Mouse (Mus musculus): ENCODE measurements around the gene Ogdh. TPM values are rescaled to one million over a fixed set of nuclear protein-coding genes. Genes with fewer than 3 reads are reported as not detected.
"Not testable (repeated sequence)": the region's sequence is repeated elsewhere in the genome, so short reads cannot be mapped to it uniquely, and the experiment has no call there.

The Ogdh gene
- polyA plus RNA-seq (2015; fragmentation: Nextera tagmentation; extraction: Ambion mirVana): 99.5 and 99.6 TPM in 2 replicates

DNA sequence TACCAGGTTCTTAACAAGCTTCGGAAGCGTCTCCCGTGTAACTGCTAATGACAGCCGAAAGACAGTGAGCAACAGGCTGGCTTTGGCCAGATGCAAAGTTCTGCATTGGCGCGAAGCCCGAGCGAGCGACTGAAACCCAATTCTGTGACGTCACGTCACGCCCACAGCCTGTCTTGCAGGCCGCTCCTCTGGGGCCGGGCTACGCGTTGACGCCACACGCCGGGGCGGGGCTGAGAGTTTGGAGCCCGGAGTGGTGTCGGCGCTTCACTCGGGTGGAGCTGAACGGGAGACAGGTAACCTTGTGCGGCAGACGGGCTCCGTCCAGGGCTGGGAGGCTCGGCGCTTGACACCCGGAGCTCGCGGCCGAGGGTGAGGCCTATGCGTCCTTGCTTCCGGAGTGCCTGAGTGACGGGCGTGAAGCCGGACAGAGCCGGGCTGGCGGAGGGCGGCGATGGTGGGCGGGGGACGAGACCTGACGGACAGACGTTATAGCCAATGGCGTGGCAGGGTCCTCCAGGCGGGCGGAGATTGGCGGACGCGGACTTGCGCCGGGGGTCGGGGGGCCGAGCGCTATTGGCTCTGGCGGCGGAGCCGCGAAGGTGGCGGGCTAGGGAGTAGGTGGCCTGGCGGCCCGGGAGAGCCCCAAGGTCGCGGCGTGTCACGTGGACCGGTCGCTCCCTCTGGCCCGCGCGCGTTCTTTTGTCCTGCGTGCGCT is at the start of gene Ogdh:
Gene Ogdh, plus strand, starts transcription at position 233 of the 715 bp plus-strand sequence.
- H3K9ac ChIP-seq (replicated peaks; ENCODE audit: low read depth, low read length): peak within 1 kb of the TSS; percentile 72
- under 1% methylated on average over 77 of the region's 77 CpGs for WGBS
- H3K9me3 ChIP-seq (ENCODE audit: control insufficient read depth, low read length): no peaks in the 10 kb centered on the region
- H3K4me1 ChIP-seq (replicated peaks; ENCODE audit: control insufficient read depth, insufficient read depth, low read length): peaks cover 11% of the 10 kb centered on the region
- H3K4me2 ChIP-seq (ENCODE audit: low read length): peak within 1 kb of the TSS; percentile 49
- ATAC-seq: peak; percentile 97
- no peaks in the 10 kb centered on the region for H3K27me3 ChIP-seq (replicated peaks; ENCODE audit: control insufficient read depth, insufficient read depth, low read length)
- H3K4me3 ChIP-seq (replicated peaks; ENCODE audit: low read length): peak within 1 kb of the TSS; percentile 90
- H3K27ac ChIP-seq (ENCODE audit: low read length): peak within 1 kb of the TSS; percentile 90
- no peaks in the 10 kb centered on the region for H3K36me3 ChIP-seq (ENCODE audit: control insufficient read depth, insufficient read depth)

DNA sequence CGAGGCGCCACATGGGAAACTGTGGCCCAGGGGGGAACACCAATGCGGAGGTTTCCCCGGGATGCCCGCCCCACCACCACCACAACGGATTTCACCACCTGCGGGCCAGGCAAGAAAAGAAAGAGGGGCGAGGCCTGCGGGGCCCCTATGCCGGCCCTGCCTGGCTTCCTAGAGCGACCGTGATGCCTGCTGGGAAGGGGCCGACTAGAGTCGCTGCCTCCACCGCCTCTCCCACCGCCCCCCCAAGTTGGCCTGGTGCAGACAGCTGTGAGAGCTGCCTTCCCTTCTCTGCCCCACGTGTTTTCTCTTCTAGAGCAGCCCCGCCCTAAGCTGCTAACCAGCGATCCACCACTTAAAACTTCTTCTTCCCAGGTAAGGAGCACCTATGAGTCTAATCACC is 46.7 kb upstream of the Ogdh start:
- no peak for ATAC-seq

DNA sequence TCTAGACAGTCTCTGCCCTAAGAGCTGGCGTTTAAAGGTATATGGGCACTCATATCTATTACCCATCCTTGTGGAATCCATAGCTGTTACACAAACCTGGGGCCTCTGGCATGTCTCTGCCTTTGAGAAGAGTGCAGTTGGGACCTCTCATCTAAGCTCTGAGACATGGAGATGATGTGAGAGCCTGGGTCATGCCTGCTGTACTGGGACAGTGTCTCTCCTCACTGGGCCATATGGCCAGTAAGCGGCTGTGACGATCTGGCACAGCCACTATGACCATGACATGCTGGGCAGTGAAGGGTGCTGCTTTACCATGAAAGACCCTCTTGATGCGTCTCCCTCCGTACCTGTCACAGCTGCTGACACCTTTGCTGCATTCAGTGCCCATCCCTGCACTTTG is 39.2 kb upstream of the Ogdh start:
- WGBS: 89% methylated on average over 5 of the region's 5 CpGs
- Histone ChIP-seq H3K4me3 (replicated peaks; ENCODE audit: low read length) (no peak overlapping the region), H3K9me3 (ENCODE audit: control insufficient read depth, low read length) (no peaks in the 10 kb centered on the region), H3K27me3 (replicated peaks; ENCODE audit: control insufficient read depth, insufficient read depth, low read length) (no peaks in the 10 kb centered on the region), H3K4me1 (replicated peaks; ENCODE audit: control insufficient read depth, insufficient read depth, low read length) (no peaks in the 10 kb centered on the region), H3K9ac (replicated peaks; ENCODE audit: low read depth, low read length) (no peak overlapping the region), H3K27ac (ENCODE audit: low read length) (no peak overlapping the region), H3K4me2 (ENCODE audit: low read length) (no peak overlapping the region), H3K36me3 (ENCODE audit: control insufficient read depth, insufficient read depth) (no peaks in the 10 kb centered on the region)
- no peak for ATAC-seq

More for the DNA sequence above, 46.7 kb upstream of the Ogdh start:
- Histone ChIP-seq H3K9ac (replicated peaks; ENCODE audit: low read depth, low read length) (no peak overlapping the region), H3K27me3 (replicated peaks; ENCODE audit: control insufficient read depth, insufficient read depth, low read length) (no peaks in the 10 kb centered on the region), H3K36me3 (ENCODE audit: control insufficient read depth, insufficient read depth) (no peaks in the 10 kb centered on the region), H3K4me2 (ENCODE audit: low read length) (no peak overlapping the region), H3K4me3 (replicated peaks; ENCODE audit: low read length) (no peak overlapping the region), H3K27ac (ENCODE audit: low read length) (no peak overlapping the region), H3K4me1 (replicated peaks; ENCODE audit: control insufficient read depth, insufficient read depth, low read length) (no peaks in the 10 kb centered on the region), H3K9me3 (ENCODE audit: control insufficient read depth, low read length) (no peaks in the 10 kb centered on the region)
- 53% methylated on average over 18 of the region's 19 CpGs for whole genome bisulfite sequencing

DNA sequence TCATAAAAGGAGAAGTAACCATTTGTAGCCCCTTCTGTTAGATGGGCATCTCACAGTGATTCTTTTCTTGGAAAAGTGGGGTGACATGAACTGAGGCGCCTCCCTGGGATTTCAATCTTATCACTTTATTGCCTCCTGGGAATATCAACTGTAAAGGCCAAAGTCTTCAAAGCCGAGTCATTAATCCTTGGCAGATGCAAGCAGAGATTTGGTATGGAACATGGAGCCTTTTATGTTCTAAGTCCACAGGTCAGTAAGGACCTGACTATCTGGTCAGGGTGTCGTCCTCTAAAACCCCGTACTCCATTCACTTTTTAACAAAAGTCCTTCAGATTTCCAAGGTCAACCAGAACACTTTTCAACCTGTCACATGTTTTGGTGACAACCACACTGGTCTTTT is 38.6 kb upstream of the Ogdh start:
- Histone ChIP-seq H3K4me1 (replicated peaks; ENCODE audit: control insufficient read depth, insufficient read depth, low read length) (no peaks in the 10 kb centered on the region), H3K4me3 (replicated peaks; ENCODE audit: low read length) (no peak overlapping the region), H3K27ac (ENCODE audit: low read length) (no peak overlapping the region), H3K9me3 (ENCODE audit: control insufficient read depth, low read length) (no peaks in the 10 kb centered on the region), H3K27me3 (replicated peaks; ENCODE audit: control insufficient read depth, insufficient read depth, low read length) (no peaks in the 10 kb centered on the region), H3K36me3 (ENCODE audit: control insufficient read depth, insufficient read depth) (0 out of 2 replicates have a peak, but pooled peaks cover 1% of the 10 kb centered on the region), H3K4me2 (ENCODE audit: low read length) (no peak overlapping the region), H3K9ac (replicated peaks; ENCODE audit: low read depth, low read length) (no peak overlapping the region)
- no peak for ATAC-seq
- WGBS: 91% methylated on average over 4 of the region's 4 CpGs

DNA sequence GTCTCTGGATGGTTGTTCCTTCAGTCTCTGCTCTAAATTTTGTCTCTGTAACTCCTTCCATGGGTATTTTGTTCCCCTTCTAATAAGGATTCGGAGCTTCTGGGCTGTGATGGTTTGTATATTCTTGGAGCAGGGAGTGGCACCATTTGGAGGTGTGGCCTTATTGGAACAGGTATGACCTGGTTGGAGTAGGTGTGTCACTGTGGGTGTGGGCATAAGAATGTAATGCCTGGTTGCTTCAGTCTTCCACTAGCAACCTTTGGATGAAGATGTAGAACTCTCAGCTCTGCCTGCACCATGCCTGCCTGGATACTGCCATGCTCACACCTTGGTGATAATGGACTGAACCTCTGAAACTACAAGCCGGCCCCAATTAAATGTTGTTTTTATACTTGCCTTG is 36.8 kb upstream of the Ogdh start:
- H3K4me2 ChIP-seq (ENCODE audit: low read length); H3K27me3 ChIP-seq (replicated peaks; ENCODE audit: control insufficient read depth, insufficient read depth, low read length); H3K27ac ChIP-seq (ENCODE audit: low read length); H3K9me3 ChIP-seq (ENCODE audit: control insufficient read depth, low read length); ATAC-seq; H3K9ac ChIP-seq (replicated peaks; ENCODE audit: low read depth, low read length); H3K4me1 ChIP-seq (replicated peaks; ENCODE audit: control insufficient read depth, insufficient read depth, low read length); H3K4me3 ChIP-seq (replicated peaks; ENCODE audit: low read length): not testable (repeated sequence)
- H3K36me3 ChIP-seq (ENCODE audit: control insufficient read depth, insufficient read depth): peaks cover 17% of the 10 kb centered on the region
- WGBS: 93% methylated on average over 2 of the region's 2 CpGs

DNA sequence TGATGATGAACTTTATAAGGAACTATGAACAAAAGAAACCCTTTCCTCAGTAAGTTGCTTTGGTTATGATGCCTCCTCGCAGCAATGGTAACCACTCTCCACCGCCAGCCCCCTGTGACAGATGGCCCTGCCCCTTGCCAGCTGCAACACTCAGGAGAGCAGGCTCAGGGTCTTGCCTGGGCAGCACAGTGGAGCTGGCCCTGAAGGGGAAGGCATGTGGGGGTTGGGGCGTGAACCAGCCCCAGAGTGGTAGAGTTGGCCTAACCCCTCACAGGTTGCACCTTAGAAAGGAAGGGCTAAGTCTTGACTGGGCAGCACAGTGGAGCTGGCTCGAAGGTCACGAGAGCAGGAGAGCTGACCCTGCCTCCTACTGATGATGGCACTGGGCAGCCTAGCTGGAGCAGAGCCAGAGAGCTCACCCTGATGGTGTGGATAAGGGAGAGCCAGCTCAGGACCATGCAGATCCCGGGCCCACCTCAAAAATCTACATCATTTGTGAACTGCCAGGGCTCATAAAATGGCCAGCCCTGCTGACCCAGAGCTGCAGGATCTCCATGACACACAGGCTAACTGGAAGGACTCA is 34.9 kb upstream of the Ogdh start:
- Histone ChIP-seq H3K4me1 (replicated peaks; ENCODE audit: control insufficient read depth, insufficient read depth, low read length) (no peaks in the 10 kb centered on the region), H3K4me3 (replicated peaks; ENCODE audit: low read length) (no peak overlapping the region), H3K27me3 (replicated peaks; ENCODE audit: control insufficient read depth, insufficient read depth, low read length) (no peaks in the 10 kb centered on the region), H3K9ac (replicated peaks; ENCODE audit: low read depth, low read length) (no peak overlapping the region), H3K27ac (ENCODE audit: low read length) (no peak overlapping the region), H3K36me3 (ENCODE audit: control insufficient read depth, insufficient read depth) (peaks cover 24% of the 10 kb centered on the region), H3K4me2 (ENCODE audit: low read length) (no peak overlapping the region), H3K9me3 (ENCODE audit: control insufficient read depth, low read length) (no peaks in the 10 kb centered on the region)
- peak; percentile 47; the same call in 1 of the 2 replicates for ATAC-seq
- WGBS: 70% methylated on average over 6 of the region's 6 CpGs

DNA sequence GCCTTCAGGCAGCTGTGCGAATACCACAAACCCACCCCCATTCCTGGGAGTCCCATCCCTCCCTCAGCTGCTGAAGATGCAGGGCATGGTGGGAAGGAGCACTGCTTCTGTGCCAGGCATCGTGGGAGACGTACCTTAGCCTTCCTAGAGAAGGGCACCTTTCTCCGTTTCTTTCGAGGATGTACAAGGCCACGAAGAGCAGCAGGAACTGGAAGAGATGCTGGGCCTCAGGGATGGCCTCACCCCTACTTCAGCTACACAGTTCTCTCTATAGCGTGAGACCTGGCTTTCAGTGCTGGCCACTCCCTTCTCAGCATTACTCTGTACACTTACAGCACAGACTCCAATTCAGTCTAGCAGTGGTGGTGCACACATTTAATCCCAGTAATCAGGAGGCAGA is 32.0 kb upstream of the Ogdh start:
- H3K27me3 ChIP-seq (replicated peaks; ENCODE audit: control insufficient read depth, insufficient read depth, low read length): no peaks in the 10 kb centered on the region
- 94% methylated on average over 7 of the region's 7 CpGs for WGBS
- H3K4me3 ChIP-seq (replicated peaks; ENCODE audit: low read length): no peak overlapping the region
- no peak overlapping the region for H3K27ac ChIP-seq (ENCODE audit: low read length)
- no peak overlapping the region for H3K9ac ChIP-seq (replicated peaks; ENCODE audit: low read depth, low read length)
- no peak for ATAC-seq
- no peak overlapping the region for H3K4me2 ChIP-seq (ENCODE audit: low read length)
- peaks cover 41% of the 10 kb centered on the region for H3K36me3 ChIP-seq (ENCODE audit: control insufficient read depth, insufficient read depth)
- H3K9me3 ChIP-seq (ENCODE audit: control insufficient read depth, low read length): no peaks in the 10 kb centered on the region
- H3K4me1 ChIP-seq (replicated peaks; ENCODE audit: control insufficient read depth, insufficient read depth, low read length): no peaks in the 10 kb centered on the region

DNA sequence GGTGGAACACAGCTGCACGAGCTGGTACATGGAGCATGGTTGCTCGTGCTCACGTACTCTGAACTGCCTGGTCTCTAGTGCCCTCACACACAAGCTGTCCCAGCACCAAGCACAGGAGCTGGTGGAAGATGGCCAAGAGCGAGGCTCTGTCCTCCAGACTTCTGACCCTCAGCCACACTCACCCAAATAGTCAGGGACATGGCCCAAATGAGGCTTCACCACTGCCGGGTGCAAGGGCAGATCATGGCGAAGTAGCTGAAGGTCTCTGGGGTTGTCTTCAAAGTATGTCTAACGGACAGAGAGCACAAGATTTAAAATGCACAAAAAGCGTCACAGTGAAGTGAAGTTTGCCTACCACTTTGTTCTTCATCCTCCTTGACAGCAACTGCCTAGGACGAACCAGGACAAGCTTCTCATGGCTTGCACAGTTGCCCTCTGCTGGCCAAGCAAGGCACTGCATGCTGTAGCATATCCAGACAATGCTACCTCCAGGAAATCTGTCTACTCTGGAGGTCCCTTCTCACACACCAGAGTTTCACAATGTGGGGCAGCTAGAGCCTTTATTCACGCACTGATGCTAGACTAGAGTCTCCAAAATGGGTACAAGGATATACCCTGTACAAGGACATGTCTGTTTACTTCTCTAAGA is 29.9 kb upstream of the Ogdh start:
- no peaks in the 10 kb centered on the region for H3K27me3 ChIP-seq (replicated peaks; ENCODE audit: control insufficient read depth, insufficient read depth, low read length)
- ATAC-seq: peak; percentile 72
- no peak overlapping the region for H3K4me3 ChIP-seq (replicated peaks; ENCODE audit: low read length)
- H3K4me1 ChIP-seq (replicated peaks; ENCODE audit: control insufficient read depth, insufficient read depth, low read length): peaks cover 4% of the 10 kb centered on the region
- peaks cover 58% of the 10 kb centered on the region for H3K36me3 ChIP-seq (ENCODE audit: control insufficient read depth, insufficient read depth)
- no peak overlapping the region for H3K4me2 ChIP-seq (ENCODE audit: low read length)
- no peaks in the 10 kb centered on the region for H3K9me3 ChIP-seq (ENCODE audit: control insufficient read depth, low read length)
- 73% methylated on average over 10 of the region's 10 CpGs for WGBS
- H3K9ac ChIP-seq (replicated peaks; ENCODE audit: low read depth, low read length): no peak overlapping the region
- no peak overlapping the region for H3K27ac ChIP-seq (ENCODE audit: low read length)

DNA sequence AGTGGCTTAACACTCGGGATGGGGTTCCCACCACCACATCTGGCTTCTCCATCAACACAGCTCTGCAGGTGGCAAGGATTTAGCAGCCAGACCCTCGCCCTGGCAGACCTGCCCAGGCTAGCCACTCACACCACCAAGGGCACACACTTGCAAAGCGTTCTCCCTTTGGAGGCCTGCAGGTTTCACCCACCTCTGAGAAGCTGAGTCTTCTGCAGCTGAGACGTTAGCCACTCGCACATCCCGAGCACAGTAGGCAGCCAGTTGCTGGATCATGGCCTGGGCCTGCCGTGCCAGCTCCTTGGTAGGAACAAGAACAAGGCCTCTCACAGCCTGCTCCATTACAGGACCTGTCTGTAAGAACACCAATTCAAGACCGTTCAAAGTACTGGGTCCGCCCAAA is 24.8 kb upstream of the Ogdh start:
- Histone ChIP-seq H3K27me3 (replicated peaks; ENCODE audit: control insufficient read depth, insufficient read depth, low read length) (no peaks in the 10 kb centered on the region), H3K4me2 (ENCODE audit: low read length) (peak overlapping the region; percentile 82), H3K4me1 (replicated peaks; ENCODE audit: control insufficient read depth, insufficient read depth, low read length) (peaks cover 9% of the 10 kb centered on the region), H3K4me3 (replicated peaks; ENCODE audit: low read length) (peak overlapping the region; percentile 55), H3K9me3 (ENCODE audit: control insufficient read depth, low read length) (no peaks in the 10 kb centered on the region), H3K27ac (ENCODE audit: low read length) (no peak overlapping the region), H3K36me3 (ENCODE audit: control insufficient read depth, insufficient read depth) (peaks cover 38% of the 10 kb centered on the region), H3K9ac (replicated peaks; ENCODE audit: low read depth, low read length) (peak overlapping the region; percentile 65)
- ATAC-seq: no peak
- WGBS: 71% methylated on average over 9 of the region's 9 CpGs
